Mouse (Mus musculus) midbrain, embryonic 14.5 days (tissue): ENCODE results near the gene Myl9. TPM values are rescaled to one million over a fixed set of nuclear protein-coding genes. Genes with fewer than 3 reads are reported as not detected.
"Not testable (repeated sequence)": the region's sequence is repeated elsewhere in the genome, so short reads cannot be mapped to it uniquely, and the experiment has no call there.

Source experiments
- ATAC-seq: fragments of 200-750 bp; cut with Nextera tagmentation; 2 replicates; pipeline ENCODE4 v1.8.0; 2017; ENCODE audit warnings: moderate number of reproducible peaks, moderate library complexity; ENCODE audit not compliant: low FRiP score, low TSS enrichment
- DNase-seq: peaks from one replicate; pipeline ENCODE4 v3.0.0-alpha.2; 2015
- H3K27ac ChIP-seq: fragments of 300-500 bp; sonication (generic); replicated peaks from 2 replicates; pipeline ENCODE4 v1.5.1; 2014; ENCODE audit warnings: mild to moderate bottlenecking, low read depth, low read length, moderate library complexity
- H3K27me3 ChIP-seq: fragments of 300-500 bp; sonication (generic); 2 replicates; pipeline ENCODE4 v1.6.1; 2014; ENCODE audit warnings: low read length, control low read depth, mixed read lengths; ENCODE audit not compliant: control insufficient read depth, insufficient read depth
- H3K36me3 ChIP-seq: fragments of 300-500 bp; sonication (generic); 2 replicates; pipeline ENCODE4 v1.6.1; 2014; ENCODE audit warnings: low read length, control low read depth; ENCODE audit not compliant: control insufficient read depth, insufficient read depth
- H3K4me1 ChIP-seq: fragments of 300-500 bp; sonication (generic); 2 replicates; pipeline ENCODE4 v1.6.1; 2014; ENCODE audit warnings: mild to moderate bottlenecking, antibody characterized with exemption, low read length, control low read depth; ENCODE audit not compliant: control insufficient read depth, insufficient read depth
- H3K4me2 ChIP-seq: fragments of 300-500 bp; sonication (generic); 2 replicates; pipeline ENCODE4 v1.6.1; 2014; ENCODE audit warnings: mild to moderate bottlenecking, low read length, moderate library complexity
- H3K4me3 ChIP-seq: fragments of 300-500 bp; sonication (generic); replicated peaks from 2 replicates; pipeline ENCODE4 v1.5.1; 2014; ENCODE audit warnings: low read depth, low read length
- H3K9ac ChIP-seq: fragments of 300-500 bp; sonication (generic); replicated peaks from 2 replicates; pipeline ENCODE4 v1.6.1; 2014; ENCODE audit warnings: mild to moderate bottlenecking, low read length, moderate library complexity
- H3K9me3 ChIP-seq: fragments of 300-500 bp; sonication (generic); 2 replicates; pipeline ENCODE4 v1.6.1; 2016; ENCODE audit warnings: low read length, control low read depth, mixed read lengths; ENCODE audit not compliant: control insufficient read depth
- WGBS: fragments of 180-500 bp; shearing (Covaris S2); extraction: QIAGEN DNeasy Blood & Tissue Kit; methylation state at CpG from one replicate; pipeline ENCODE4 v1.1.7; 2014; 5-methylcytosine and 5-hydroxymethylcytosine counted together
- polyA plus RNA-seq: library from polyadenylated mRNA; unstranded; fragments of >200 nt; fragmentation: Nextera tagmentation; extraction: Ambion mirVana; gene quantifications from 2 replicates; pipeline ENCODE4 v1.2.1, GENCODE M21; 2014

Myl9 gene
- polyA plus RNA-seq, 1 experiment from 2014 or later = 33.0 TPM

- 74% methylated on average over 1 of the region's 1 CpGs for WGBS
- peaks cover 9% of the 10 kb centered on the region; the same call in 1 of the 2 replicates for H3K4me1 ChIP-seq
- ATAC-seq (no peak), DNase-seq (no peak)
- no peaks in the 10 kb centered on the region for H3K36me3 ChIP-seq
- H3K27me3 ChIP-seq = no peaks in the 10 kb centered on the region
- H3K27ac ChIP-seq = no peak overlapping the region
- H3K9ac ChIP-seq = no peak overlapping the region
- no peak overlapping the region for H3K4me3 ChIP-seq
- no peak overlapping the region for H3K4me2 ChIP-seq
- H3K9me3 ChIP-seq = no peaks in the 10 kb centered on the region
These were observed 40.9 kb downstream of the Myl9 start for GRCm38 (mm10) chr2:156816116-156816515.

- not testable (repeated sequence) for H3K27ac ChIP-seq, H3K27me3 ChIP-seq, H3K9ac ChIP-seq, H3K4me3 ChIP-seq, ATAC-seq, H3K4me1 ChIP-seq, H3K36me3 ChIP-seq, DNase-seq, H3K9me3 ChIP-seq, H3K4me2 ChIP-seq
- WGBS = 93% methylated on average over 6 of the region's 6 CpGs
These were observed 49.9 kb downstream of the Myl9 start for GRCm38 (mm10) chr2:156825128-156825527.

Other genes with a start within 250 kb of the Myl9 start
- 53.7 and 59.2 TPM in 2 replicates for gene Aar2, start 227.8 kb upstream of the Myl9 start, polyA plus RNA-seq
- gene Dlgap4, start 161.7 kb upstream of the Myl9 start, polyA plus RNA-seq = 272 and 276 TPM in 2 replicates
- 19.3 and 25.8 TPM in 2 replicates for gene Tgif2, start 64.6 kb downstream of the Myl9 start, polyA plus RNA-seq
- 5.4 and 7.0 TPM in 2 replicates for gene 4930518I15Rik, start 82.5 kb downstream of the Myl9 start, polyA plus RNA-seq
- 169 and 171 TPM in 2 replicates for gene Rab5if, start 87.7 kb downstream of the Myl9 start, polyA plus RNA-seq
- gene Sla2, start 111.8 kb downstream of the Myl9 start, polyA plus RNA-seq = 0.22 TPM in 1 of 2 replicates, not detected in the other
- 99.3 and 105 TPM in 2 replicates for gene Ndrg3, start 216.6 kb downstream of the Myl9 start, polyA plus RNA-seq
- 7.6 and 13.7 TPM in 2 replicates for gene Dsn1, start 231.7 kb downstream of the Myl9 start, polyA plus RNA-seq